Mouse (Mus musculus) lung, postnatal 0 days (tissue): ENCODE measurements around the gene Carnmt1. TPM values are rescaled to one million over a fixed set of nuclear protein-coding genes. Genes with fewer than 3 reads are reported as not detected.

ENCODE experiments used
- ATAC-seq: fragments of 200-750 bp; cut with Nextera tagmentation; 2 replicates; pipeline ENCODE4 v1.8.0; 2017; ENCODE audit warnings: moderate library complexity
- DNase-seq: peaks from one replicate; pipeline ENCODE4 v3.0.0-alpha.2; 2016; ENCODE audit warnings: low spot score
- H3K27ac ChIP-seq: fragments of 300-500 bp; sonication (generic); 2 replicates; pipeline ENCODE4 v1.5.1; 2014; ENCODE audit warnings: antibody characterized with exemption, mild to moderate bottlenecking, low read length, mixed read lengths
- H3K27me3 ChIP-seq: fragments of 300-500 bp; sonication (generic); replicated peaks from 2 replicates; pipeline ENCODE4 v1.6.1; 2014; ENCODE audit warnings: low read length, mixed read lengths; ENCODE audit not compliant: insufficient read depth
- H3K36me3 ChIP-seq: fragments of 300-500 bp; sonication (generic); 2 replicates; pipeline ENCODE4 v1.6.1; 2014; ENCODE audit warnings: low read length, mixed read lengths; ENCODE audit not compliant: insufficient read depth
- H3K4me1 ChIP-seq: fragments of 300-500 bp; sonication (generic); 2 replicates; pipeline ENCODE4 v1.6.1; 2014; ENCODE audit warnings: antibody characterized with exemption, low read depth, low read length, mixed read lengths; ENCODE audit not compliant: insufficient read depth
- H3K4me2 ChIP-seq: fragments of 300-500 bp; sonication (generic); replicated peaks from 2 replicates; pipeline ENCODE4 v1.6.1; 2014; ENCODE audit warnings: low read depth, mild to moderate bottlenecking, low read length, moderate library complexity, mixed read lengths
- H3K4me3 ChIP-seq: fragments of 300-500 bp; sonication (generic); 2 replicates; pipeline ENCODE4 v1.5.1; 2014; ENCODE audit warnings: low read depth, low read length
- H3K9ac ChIP-seq: fragments of 300-500 bp; sonication (generic); replicated peaks from 2 replicates; pipeline ENCODE4 v1.6.1; 2014; ENCODE audit warnings: low read depth, mild to moderate bottlenecking
- H3K9me3 ChIP-seq: fragments of 300-500 bp; sonication (generic); 2 replicates; pipeline ENCODE4 v1.6.1; 2016; ENCODE audit warnings: low read length, mixed read lengths
- CTCF ChIP-seq: IDR thresholded peaks from 2 replicates; pipeline ENCODE4 v1.5.1; 2016; ENCODE audit warnings: antibody characterized with exemption, mild to moderate bottlenecking
- EP300 ChIP-seq: IDR thresholded peaks from 2 replicates; pipeline ENCODE4 v1.6.1; 2016; ENCODE audit warnings: antibody characterized with exemption, mild to moderate bottlenecking, control low read depth
- WGBS: fragments of 180-500 bp; shearing (Covaris S2); extraction: QIAGEN DNeasy Blood & Tissue Kit; methylation state at CpG from one replicate; pipeline ENCODE4 v1.1.7; 2014; 5-methylcytosine and 5-hydroxymethylcytosine counted together
- polyA plus RNA-seq: library from polyadenylated mRNA; unstranded; fragments of >200 nt; fragmentation: Nextera tagmentation; extraction: Ambion mirVana; gene quantifications from 2 replicates; pipeline ENCODE4 v1.2.1, GENCODE M21; 2015

Carnmt1 gene
- polyA plus RNA-seq, 1 experiment from 2014 or later: 21.1 TPM

DNA sequence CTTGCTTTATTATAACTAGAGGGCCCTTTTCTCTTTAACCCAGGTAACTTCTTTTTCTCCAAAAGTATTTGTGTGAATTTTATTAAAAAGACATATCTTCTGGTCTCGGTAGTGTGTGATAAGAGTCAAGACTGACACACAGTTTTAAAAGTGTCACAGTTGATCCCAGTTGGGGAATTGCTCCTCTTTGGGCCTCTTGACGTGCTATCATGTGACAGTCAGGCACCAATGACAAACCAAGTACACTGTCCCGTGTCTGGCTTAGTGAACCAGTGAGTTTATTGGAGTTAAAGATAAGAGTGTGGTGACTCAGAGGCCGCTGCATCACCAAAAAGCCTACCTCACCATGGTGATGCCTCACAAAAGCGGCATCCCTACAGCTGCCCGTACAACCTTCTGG lies 26.5 kb upstream of the Carnmt1 start:
- no peak for DNase-seq
- H3K4me1 ChIP-seq: no peaks in the 10 kb centered on the region
- WGBS: 76% methylated on average over 6 of the region's 6 CpGs
- no peaks in the 10 kb centered on the region for H3K9me3 ChIP-seq
- no peak overlapping the region for H3K4me3 ChIP-seq
- no peaks in the 10 kb centered on the region for H3K36me3 ChIP-seq
- H3K27me3 ChIP-seq: no peaks in the 10 kb centered on the region
- H3K4me2 ChIP-seq: no peak overlapping the region
- no peak for TF ChIP-seq CTCF
- TF ChIP-seq EP300: no peak
- ATAC-seq: no peak; the same call in 1 of the 2 replicates
- H3K9ac ChIP-seq: no peak overlapping the region
- H3K27ac ChIP-seq: no peak overlapping the region

DNA sequence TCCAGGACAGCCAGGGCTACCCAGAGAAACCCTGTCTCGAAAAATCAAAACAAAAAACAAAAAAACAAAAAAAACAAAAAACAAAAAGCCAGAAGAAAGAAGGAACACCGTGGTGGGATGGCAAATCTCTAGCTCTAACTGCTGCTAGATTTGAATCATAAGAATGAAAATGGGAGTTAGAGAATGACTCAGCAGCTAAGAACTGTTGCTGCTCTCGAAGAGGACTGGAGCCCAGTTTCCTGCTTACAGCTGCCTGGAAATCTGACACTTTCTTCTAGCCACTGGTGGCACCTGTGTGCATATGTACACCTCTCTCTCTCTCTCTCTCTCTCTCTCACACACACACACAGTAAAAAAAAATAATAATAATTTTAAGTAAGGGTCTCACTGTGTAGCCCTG lies 24.2 kb upstream of the Carnmt1 start:
- no peaks in the 10 kb centered on the region for H3K27me3 ChIP-seq
- DNase-seq (no peak), ATAC-seq (no peak)
- no peaks in the 10 kb centered on the region for H3K36me3 ChIP-seq
- H3K4me2 ChIP-seq: no peak overlapping the region
- TF ChIP-seq CTCF (no peak), EP300 (no peak)
- no peaks in the 10 kb centered on the region for H3K4me1 ChIP-seq
- no peak overlapping the region for H3K9ac ChIP-seq
- H3K27ac ChIP-seq: no peak overlapping the region
- H3K4me3 ChIP-seq: no peak overlapping the region
- H3K9me3 ChIP-seq: no peaks in the 10 kb centered on the region
- WGBS: 63% methylated on average over 3 of the region's 3 CpGs

DNA sequence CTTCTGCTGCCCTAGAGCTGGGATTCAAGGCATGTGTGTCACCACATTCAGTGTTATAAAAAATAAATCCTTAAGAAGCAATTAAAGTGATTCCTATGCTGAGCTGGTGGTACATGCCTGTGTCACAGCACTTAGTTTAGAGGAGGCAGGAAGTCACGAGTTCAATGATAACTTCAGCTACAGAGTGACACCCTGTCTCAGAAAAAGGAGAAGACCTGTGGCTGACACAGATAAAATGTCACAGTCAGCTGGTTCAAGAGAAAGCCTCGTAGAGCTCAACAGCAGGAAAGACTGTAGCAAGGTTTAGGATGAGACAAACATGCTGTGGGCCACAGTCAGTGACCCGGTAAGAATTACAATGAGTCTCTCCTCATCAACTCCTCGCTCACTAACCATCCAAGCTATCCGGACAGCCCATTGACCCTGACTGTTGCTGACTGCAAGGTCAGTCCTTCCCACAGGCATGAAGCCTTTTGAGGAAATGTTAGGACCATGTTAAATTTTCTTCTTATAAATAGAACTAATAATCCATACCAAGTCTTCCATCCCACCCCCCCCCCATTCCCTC lies 23.6 kb upstream of the Carnmt1 start:
- Histone ChIP-seq H3K36me3 (no peaks in the 10 kb centered on the region), H3K4me2 (no peak overlapping the region), H3K4me3 (no peak overlapping the region), H3K9ac (no peak overlapping the region), H3K9me3 (no peaks in the 10 kb centered on the region), H3K4me1 (no peaks in the 10 kb centered on the region), H3K27me3 (no peaks in the 10 kb centered on the region), H3K27ac (no peak overlapping the region)
- DNase-seq (peak; percentile 11), ATAC-seq (no peak)
- no peak for TF ChIP-seq EP300
- no peak for TF ChIP-seq CTCF
- 66% methylated on average over 5 of the region's 5 CpGs for WGBS

DNA sequence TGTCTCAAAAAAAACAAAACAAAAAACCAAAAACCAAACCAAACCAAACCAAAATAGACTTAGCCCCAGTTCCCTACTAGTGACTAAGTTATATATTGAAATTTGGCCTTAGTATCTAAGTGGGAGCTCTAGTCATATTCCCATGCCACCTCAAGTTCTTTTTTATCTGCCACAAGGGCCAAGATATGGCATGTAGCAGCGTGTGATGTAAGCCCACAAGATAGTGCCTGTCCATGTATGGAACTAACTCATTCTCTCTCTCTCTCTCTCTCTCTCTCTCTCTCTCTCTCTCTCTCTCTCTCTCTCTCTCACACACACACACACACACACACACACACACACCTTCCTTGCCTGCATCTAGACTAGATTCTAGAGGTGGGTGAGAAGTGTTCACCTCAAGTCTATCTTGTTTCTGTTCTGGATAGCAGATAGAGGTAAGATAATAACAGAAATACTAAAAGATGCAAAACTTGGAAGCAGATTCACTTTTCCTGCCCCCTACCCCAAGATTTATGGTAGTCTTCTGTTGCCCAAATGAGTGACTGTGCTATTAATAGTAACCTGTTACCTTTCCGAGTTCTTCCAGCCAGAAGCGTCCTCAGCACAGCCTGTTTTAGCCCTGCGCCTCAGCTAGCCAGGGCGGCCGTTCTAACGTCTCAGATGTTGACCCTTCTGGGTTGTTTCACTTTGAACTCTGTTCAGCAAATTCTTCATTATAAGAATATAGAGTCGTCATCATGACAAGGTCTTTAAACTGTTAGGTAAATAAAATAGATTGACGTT lies 22.6 kb upstream of the Carnmt1 start:
- DNase-seq: no peak
- ATAC-seq: no peak
- no peak overlapping the region for H3K9ac ChIP-seq

DNA sequence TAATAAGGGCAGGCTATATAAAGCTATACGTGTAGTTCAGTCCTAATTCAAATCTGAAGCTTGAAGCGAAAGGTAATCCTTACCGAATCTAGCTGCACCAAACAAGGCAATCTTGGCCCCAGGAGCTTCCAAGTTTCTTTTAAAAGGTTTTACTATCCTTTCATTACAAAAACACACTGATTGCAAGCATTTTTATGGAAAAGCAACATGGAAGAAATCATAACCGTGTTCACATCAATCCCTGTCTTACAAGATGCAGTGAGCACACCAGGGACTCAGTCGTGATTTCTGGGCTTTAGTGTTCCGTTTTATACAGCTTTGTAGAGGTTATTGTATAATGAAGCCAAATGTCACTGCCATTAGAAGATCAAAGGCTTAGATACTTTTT lies 22.0 kb upstream of the Carnmt1 start:
- Histone ChIP-seq H3K4me3 (no peak overlapping the region), H3K27me3 (no peaks in the 10 kb centered on the region), H3K9ac (no peak overlapping the region), H3K27ac (no peak overlapping the region), H3K9me3 (no peaks in the 10 kb centered on the region), H3K4me2 (no peak overlapping the region), H3K36me3 (no peaks in the 10 kb centered on the region), H3K4me1 (no peaks in the 10 kb centered on the region)
- DNase-seq: no peak
- ATAC-seq: no peak
- TF ChIP-seq EP300 (no peak), CTCF (no peak)
- WGBS: 85% methylated on average over 6 of the region's 6 CpGs

More for the DNA sequence above, 22.6 kb upstream of the Carnmt1 start:
- Histone ChIP-seq H3K27ac (no peak overlapping the region), H3K4me1 (no peaks in the 10 kb centered on the region), H3K4me3 (no peak overlapping the region), H3K9me3 (no peaks in the 10 kb centered on the region), H3K4me2 (no peak overlapping the region), H3K27me3 (no peaks in the 10 kb centered on the region), H3K36me3 (no peaks in the 10 kb centered on the region)
- TF ChIP-seq CTCF (no peak), EP300 (no peak)
- WGBS: 49% methylated on average over 9 of the region's 9 CpGs

DNA sequence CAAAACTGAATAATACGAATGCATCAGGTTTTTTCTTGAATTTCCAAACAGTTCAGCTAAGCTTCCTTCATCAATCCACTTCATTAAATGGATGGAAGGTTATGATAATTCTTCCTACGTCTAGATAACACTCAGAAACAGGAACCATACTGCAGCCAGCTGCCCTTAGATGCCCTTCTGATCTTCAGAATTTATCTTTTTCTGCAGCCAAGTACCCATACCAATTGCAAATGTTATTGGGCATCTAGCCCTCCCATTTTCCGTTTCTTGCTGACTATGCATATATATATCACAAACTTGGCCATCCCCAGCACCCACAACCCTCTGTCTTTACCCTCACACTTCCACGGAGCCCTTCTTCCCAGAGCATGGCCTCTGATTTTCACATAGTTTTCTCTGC lies 20.6 kb upstream of the Carnmt1 start:
- TF ChIP-seq CTCF: no peak
- no peak for TF ChIP-seq EP300
- H3K27me3 ChIP-seq: no peaks in the 10 kb centered on the region
- no peak for DNase-seq
- H3K4me1 ChIP-seq: no peaks in the 10 kb centered on the region
- H3K4me3 ChIP-seq: no peak overlapping the region
- ATAC-seq: no peak
- 66% methylated on average over 4 of the region's 4 CpGs for WGBS
- no peaks in the 10 kb centered on the region for H3K9me3 ChIP-seq
- no peak overlapping the region for H3K4me2 ChIP-seq
- H3K36me3 ChIP-seq: no peaks in the 10 kb centered on the region
- no peak overlapping the region for H3K27ac ChIP-seq
- no peak overlapping the region for H3K9ac ChIP-seq
